Mouse (Mus musculus) CH12.LX (cell line): ENCODE results near the gene Atg16l2. TPM values are rescaled to one million over a fixed set of nuclear protein-coding genes. Genes with fewer than 3 reads are reported as not detected.

Experiments used
- DNase-seq: peaks from one replicate; pipeline ENCODE4 v3.0.0-alpha.2; 2013; ENCODE audit errors: extremely low read depth
- H3K27ac ChIP-seq: 2 replicates; pipeline ENCODE4 v1.5.1; 2012; ENCODE audit warnings: low read depth, mild to moderate bottlenecking, control low read depth, moderate library complexity; ENCODE audit not compliant: insufficient read depth
- H3K27me3 ChIP-seq: replicated peaks from 2 replicates; pipeline ENCODE3; 2012; ENCODE audit warnings: inconsistent platforms
- H3K36me3 ChIP-seq, 2 experiments: replicated peaks in 1 of 2; 2 replicates each; pipeline versions ENCODE3 to v1.6.1; 2012; ENCODE audit warnings: inconsistent platforms in 1 of 2, low read length in 1 of 2, mild to moderate bottlenecking in 1 of 2, mixed read lengths in 1 of 2, moderate library complexity in 1 of 2; ENCODE audit not compliant: control insufficient read depth in 1 of 2, insufficient read depth in 1 of 2
- H3K4me1 ChIP-seq, 2 experiments: 2 replicates each; pipeline ENCODE4 v1.6.1; 2012; ENCODE audit warnings: inconsistent platforms in 1 of 2, moderate library complexity in 1 of 2; ENCODE audit not compliant: insufficient read depth in 2 of 2, control insufficient read depth in 1 of 2
- H3K4me2 ChIP-seq: 2 replicates; pipeline ENCODE4 v1.6.1; 2012; ENCODE audit warnings: low read depth, mild to moderate bottlenecking, control low read depth; ENCODE audit not compliant: poor library complexity, insufficient read depth, severe bottlenecking
- H3K4me3 ChIP-seq, 3 experiments: fragments of 150-350 bp in 1 of 3; sonication (generic) in 1 of 3; replicated peaks in 1 of 3; 2 replicates each; pipeline versions ENCODE3 to v1.5.1; 2011 to 2012; ENCODE audit warnings: low read depth in 2 of 3, low read length in 2 of 3, mild to moderate bottlenecking in 2 of 3, moderate library complexity in 2 of 3, control low read depth in 1 of 3, improper control_type of control experiment in 1 of 3, inconsistent platforms in 1 of 3, mixed read lengths in 1 of 3; ENCODE audit not compliant: poor library complexity in 1 of 3
- H3K79me2 ChIP-seq: replicated peaks from 2 replicates; pipeline ENCODE4 v1.6.1; 2012; ENCODE audit warnings: mild to moderate bottlenecking, moderate library complexity; ENCODE audit not compliant: control insufficient read depth, poor library complexity, insufficient read depth, severe bottlenecking; ENCODE audit errors: extremely low read depth
- H3K9ac ChIP-seq: 2 replicates; pipeline ENCODE4 v1.6.1; 2012; ENCODE audit warnings: low read depth, mild to moderate bottlenecking, control low read depth, moderate library complexity; ENCODE audit not compliant: insufficient read depth
- H3K9me3 ChIP-seq: replicated peaks from 2 replicates; pipeline ENCODE3; 2012; ENCODE audit warnings: low read length, inconsistent platforms, mixed read lengths
- CTCF ChIP-seq, 2 experiments: IDR thresholded peaks in 1 of 2; conservative IDR thresholded peaks in 1 of 2; 2 replicates each; pipeline ENCODE4 v1.5.1; 2011 to 2012; ENCODE audit warnings: low read depth in 2 of 2, low read length in 2 of 2, improper control_type of control experiment in 1 of 2, inconsistent platforms in 1 of 2, mild to moderate bottlenecking in 1 of 2, moderate library complexity in 1 of 2
- ELF1 ChIP-seq: IDR thresholded peaks from 2 replicates; pipeline ENCODE4 v1.6.1; 2014; ENCODE audit warnings: low read depth, mild to moderate bottlenecking, inconsistent platforms, low read length, improper control_type of control experiment
- EP300 ChIP-seq: IDR thresholded peaks from 2 replicates; pipeline ENCODE4 v1.6.1; 2011; ENCODE audit warnings: low read length, improper control_type of control experiment
- HCFC1 ChIP-seq: IDR thresholded peaks from 2 replicates; pipeline ENCODE4 v1.6.1; 2012; ENCODE audit warnings: low read depth, mild to moderate bottlenecking, inconsistent platforms, low read length, improper control_type of control experiment
- JUND ChIP-seq: conservative IDR thresholded peaks from 2 replicates; pipeline ENCODE4 v1.6.1; 2011; ENCODE audit warnings: low read depth, low read length, improper control_type of control experiment
- KAT2A ChIP-seq: IDR thresholded peaks from 2 replicates; pipeline ENCODE4 v1.6.1; 2012; ENCODE audit warnings: low read length, improper control_type of control experiment, inconsistent platforms; ENCODE audit not compliant: insufficient replicate concordance
- MAFK ChIP-seq: IDR thresholded peaks from 2 replicates; pipeline ENCODE4 v1.6.1; 2011; ENCODE audit warnings: low read length, improper control_type of control experiment; ENCODE audit not compliant: insufficient replicate concordance
- MAX ChIP-seq: IDR thresholded peaks from 2 replicates; pipeline ENCODE4 v1.6.1; 2011; ENCODE audit warnings: low read length, improper control_type of control experiment
- MEF2A ChIP-seq: IDR thresholded peaks from 2 replicates; pipeline ENCODE4 v1.6.1; 2014; ENCODE audit warnings: low read depth, mild to moderate bottlenecking, inconsistent platforms, low read length, improper control_type of control experiment, borderline replicate concordance
- MXI1 ChIP-seq: IDR thresholded peaks from 2 replicates; pipeline ENCODE4 v1.6.1; 2011; ENCODE audit warnings: mild to moderate bottlenecking, low read depth, low read length, improper control_type of control experiment
- MYC ChIP-seq: IDR thresholded peaks from 2 replicates; pipeline ENCODE4 v1.6.1; 2011; ENCODE audit warnings: low read depth, mild to moderate bottlenecking, improper control_type of control experiment, low read length
- NELFE ChIP-seq: IDR thresholded peaks from 2 replicates; pipeline ENCODE4 v1.6.1; 2011; ENCODE audit warnings: low read depth, low read length, improper control_type of control experiment
- NRF1 ChIP-seq: IDR thresholded peaks from 2 replicates; pipeline ENCODE4 v1.6.1; 2014; ENCODE audit warnings: low read depth, mild to moderate bottlenecking, inconsistent platforms, low read length, improper control_type of control experiment, moderate library complexity
- POLR2A ChIP-seq: IDR thresholded peaks from 2 replicates; pipeline ENCODE4 v1.6.1; 2011; ENCODE audit warnings: low read depth, mild to moderate bottlenecking, improper control_type of control experiment, low read length
- POLR2AphosphoS2 ChIP-seq: IDR thresholded peaks from 2 replicates; pipeline ENCODE4 v1.6.1; 2011; ENCODE audit warnings: low read depth, low read length, improper control_type of control experiment
- RAD21 ChIP-seq: IDR thresholded peaks from 2 replicates; pipeline ENCODE4 v1.6.1; 2011; ENCODE audit warnings: low read depth, mild to moderate bottlenecking, low read length, improper control_type of control experiment, moderate library complexity
- SIN3A ChIP-seq: IDR thresholded peaks from 2 replicates; pipeline ENCODE4 v1.6.1; 2012; ENCODE audit warnings: low read length, improper control_type of control experiment, inconsistent platforms
- SMC3 ChIP-seq: IDR thresholded peaks from 2 replicates; pipeline ENCODE4 v1.6.1; 2011; ENCODE audit warnings: low read depth, low read length, improper control_type of control experiment
- TCF12 ChIP-seq: IDR thresholded peaks from 2 replicates; pipeline ENCODE4 v1.6.1; 2014; ENCODE audit warnings: low read depth, mild to moderate bottlenecking, inconsistent platforms, low read length, improper control_type of control experiment
- USF1 ChIP-seq: IDR thresholded peaks from 2 replicates; pipeline ENCODE4 v1.6.1; 2014; ENCODE audit warnings: low read depth, mild to moderate bottlenecking, inconsistent platforms, low read length, improper control_type of control experiment
- USF2 ChIP-seq: conservative IDR thresholded peaks from 2 replicates; pipeline ENCODE4 v1.6.1; 2011; ENCODE audit warnings: low read depth, low read length, improper control_type of control experiment
- ZC3H11A ChIP-seq: IDR thresholded peaks from 2 replicates; pipeline ENCODE4 v1.6.1; 2012; ENCODE audit warnings: low read depth, mild to moderate bottlenecking, inconsistent platforms, low read length, improper control_type of control experiment
- ZMIZ1 ChIP-seq: IDR thresholded peaks from 2 replicates; pipeline ENCODE4 v1.6.1; 2012; ENCODE audit warnings: low read depth, mild to moderate bottlenecking, inconsistent platforms, low read length, improper control_type of control experiment
- dilution Hi-C: fragments of 300-500 bp; cut with MboI; formaldehyde crosslinking; loops from 2 replicates; pipeline ENCODE4 v1.14.3; 2020; ENCODE audit warnings: low sequenced_read_pairs; ENCODE audit not compliant: extremely low pct_unique_long_range_greater_than_20kb, extremely low pct_ligation_motif_present
- in situ Hi-C: fragments of 300-500 bp; cut with MboI; formaldehyde crosslinking; loops from 3 replicates; pipeline ENCODE4 v1.14.3; 2019; ENCODE audit warnings: low sequenced_read_pairs, low pct_ligation_motif_present, low pct_unique_long_range_greater_than_20kb, mixed read lengths
- polyA plus RNA-seq: library from polyadenylated mRNA; unstranded; fragments of >175 nt; gene quantifications from 2 replicates; pipeline ENCODE4 v1.2.1, GENCODE M21; 2012; ENCODE audit warnings: low read depth; ENCODE audit not compliant: insufficient read length
- total RNA-seq, 2 experiments: library from RNA; depleted of rRNA; stranded (reverse); fragments of 300-350 nt in 1 of 2; fragments of >200 nt in 1 of 2; gene quantifications; 2 replicates each; pipeline ENCODE4 v1.2.3; 2012 to 2014

Gene Atg16l2
- total and polyA plus RNA-seq, 3 experiments: 12.7 to 43.8 (median 15.4) TPM

GRCm38 (mm10) chr7:101231458-101231857 is 70.6 kb downstream of the Atg16l2 start:
- TF ChIP-seq NRF1 (no peak), ZC3H11A (0 out of 2 replicates have a peak, but pooled peaks have one; percentile 19), ELF1 (no peak), CTCF (conservative IDR thresholded peaks at IDR 0.05 in 1 of 2, IDR thresholded peaks at IDR 0.05 in 1 of 2; ENCODE audit: low read depth in 2 of 2, low read length in 2 of 2) (peak in 1 of 2 experiments; percentile 66; a peak in 2 of 4 replicates), EP300 (no peak), SMC3 (peak; percentile 65), MAFK (no peak), MAX (no peak), RAD21 (peak; percentile 64), MEF2A (no peak), USF1 (no peak), KAT2A (no peak), POLR2AphosphoS2 (no peak), JUND (no peak), TCF12 (no peak), POLR2A (no peak), NELFE (no peak)
- Histone ChIP-seq H3K4me1 (peaks cover 12 to 66% of the 10 kb centered on the region in 2 experiments), H3K4me2 (no peak overlapping the region), H3K79me2 (peaks cover 9% of the 10 kb centered on the region), H3K9me3 (no peaks in the 10 kb centered on the region), H3K27ac (no peak overlapping the region), H3K9ac (no peak overlapping the region), H3K4me3 (no peak overlapping the region), H3K27me3 (no peaks in the 10 kb centered on the region), H3K36me3 (peaks cover 7 to 41% of the 10 kb centered on the region in 2 experiments)
- in situ Hi-C loops: no loop called here
- peak; percentile 51 for DNase-seq
- dilution Hi-C loops: no loop called here

GRCm38 (mm10) chr7:101229336-101229735 is 72.7 kb downstream of the Atg16l2 start:
- no peak overlapping the region for H3K9ac ChIP-seq
- no peak overlapping the region for H3K4me2 ChIP-seq
- dilution Hi-C loops: no loop called here
- H3K4me3 ChIP-seq: no peak overlapping the region
- DNase-seq: no peak
- peaks cover 15 to 84% of the 10 kb centered on the region in 2 experiments for H3K4me1 ChIP-seq
- no peaks in the 10 kb centered on the region for H3K9me3 ChIP-seq
- no peaks in the 10 kb centered on the region for H3K27me3 ChIP-seq
- TF ChIP-seq NRF1 (no peak), CTCF (conservative IDR thresholded peaks at IDR 0.05 in 1 of 2, IDR thresholded peaks at IDR 0.05 in 1 of 2; ENCODE audit: low read depth in 2 of 2, low read length in 2 of 2) (no peak), SMC3 (no peak), POLR2AphosphoS2 (no peak), MXI1 (no peak), SIN3A (no peak), HCFC1 (no peak), USF2 (no peak), MAFK (no peak), ZMIZ1 (no peak), MYC (no peak)
- TF ChIP-seq, all 38 proteins: peak for 0
- Histone ChIP-seq H3K79me2 (peaks cover 16% of the 10 kb centered on the region), H3K27ac (peak overlapping the region; percentile 80), H3K36me3 (peaks cover 2 to 31% of the 10 kb centered on the region in 2 experiments)
- in situ Hi-C loops: no loop called here
